Mouse (Mus musculus): Measurements from ENCODE around the gene Syde2.
A peak's percentile ranks its signal among the peaks of the same experiment; 100 is the strongest.

The Syde2 gene

DNA sequence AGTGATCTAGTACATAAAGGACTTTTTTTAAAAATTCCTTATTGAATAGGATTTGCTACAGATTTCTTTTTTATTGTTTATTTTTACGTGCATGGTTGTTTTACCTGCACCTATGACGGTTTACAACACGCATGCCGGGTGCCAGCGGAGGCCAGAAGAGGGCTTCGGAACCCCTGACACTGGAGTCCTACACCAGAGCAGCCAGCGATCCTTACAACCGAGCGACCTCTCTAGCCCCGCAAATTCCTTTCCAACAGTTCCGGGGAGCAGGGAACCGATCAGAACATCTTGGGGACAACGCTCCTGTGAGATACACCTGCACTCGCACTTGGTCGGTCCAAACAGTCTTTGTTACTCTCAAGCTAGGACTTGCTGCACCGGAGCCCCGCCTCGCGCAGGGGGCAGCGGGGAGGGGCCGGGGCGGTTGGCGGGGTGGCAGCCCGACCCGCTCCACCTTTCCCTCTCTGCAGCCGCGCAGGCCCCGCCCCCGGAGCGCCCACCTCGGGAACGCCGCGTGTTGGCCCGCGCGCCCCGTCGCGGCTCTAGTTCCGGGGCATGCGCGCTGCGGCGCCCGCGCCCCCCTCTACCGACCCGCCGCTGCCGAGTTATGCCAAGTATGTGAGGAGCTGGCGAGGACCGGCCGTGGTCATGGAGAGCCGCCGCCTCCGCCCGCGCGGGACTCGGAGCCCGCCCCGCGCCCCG, at the start of gene Syde2:
Gene Syde2 (plus strand): TSS at position 603 of the 702 bp plus-strand sequence.
- peaks cover 51% of the 10 kb centered on the region for H3K27me3 ChIP-seq (ENCODE audit: insufficient read depth, low read length)
- no peaks in the 10 kb centered on the region for H3K36me3 ChIP-seq (ENCODE audit: insufficient read depth, low read length)
- H3K4me1 ChIP-seq (replicated peaks; ENCODE audit: low read depth, low read length), result peaks cover 25% of the 10 kb centered on the region
- peak within 1 kb of the TSS; percentile 82 for H3K4me3 ChIP-seq (replicated peaks; ENCODE audit: low read length)
- no peaks in the 10 kb centered on the region for H3K9me3 ChIP-seq (ENCODE audit: low read length)
- TF ChIP-seq NANOG (IDR thresholded peaks at IDR 0.05; ENCODE audit: borderline replicate concordance, low read length) (no peak), CTCF (conservative IDR thresholded peaks at IDR 0.05; ENCODE audit: low read length) (no peak), POU5F1 (IDR thresholded peaks at IDR 0.05; ENCODE audit: borderline replicate concordance, low read length) (no peak)

DNA sequence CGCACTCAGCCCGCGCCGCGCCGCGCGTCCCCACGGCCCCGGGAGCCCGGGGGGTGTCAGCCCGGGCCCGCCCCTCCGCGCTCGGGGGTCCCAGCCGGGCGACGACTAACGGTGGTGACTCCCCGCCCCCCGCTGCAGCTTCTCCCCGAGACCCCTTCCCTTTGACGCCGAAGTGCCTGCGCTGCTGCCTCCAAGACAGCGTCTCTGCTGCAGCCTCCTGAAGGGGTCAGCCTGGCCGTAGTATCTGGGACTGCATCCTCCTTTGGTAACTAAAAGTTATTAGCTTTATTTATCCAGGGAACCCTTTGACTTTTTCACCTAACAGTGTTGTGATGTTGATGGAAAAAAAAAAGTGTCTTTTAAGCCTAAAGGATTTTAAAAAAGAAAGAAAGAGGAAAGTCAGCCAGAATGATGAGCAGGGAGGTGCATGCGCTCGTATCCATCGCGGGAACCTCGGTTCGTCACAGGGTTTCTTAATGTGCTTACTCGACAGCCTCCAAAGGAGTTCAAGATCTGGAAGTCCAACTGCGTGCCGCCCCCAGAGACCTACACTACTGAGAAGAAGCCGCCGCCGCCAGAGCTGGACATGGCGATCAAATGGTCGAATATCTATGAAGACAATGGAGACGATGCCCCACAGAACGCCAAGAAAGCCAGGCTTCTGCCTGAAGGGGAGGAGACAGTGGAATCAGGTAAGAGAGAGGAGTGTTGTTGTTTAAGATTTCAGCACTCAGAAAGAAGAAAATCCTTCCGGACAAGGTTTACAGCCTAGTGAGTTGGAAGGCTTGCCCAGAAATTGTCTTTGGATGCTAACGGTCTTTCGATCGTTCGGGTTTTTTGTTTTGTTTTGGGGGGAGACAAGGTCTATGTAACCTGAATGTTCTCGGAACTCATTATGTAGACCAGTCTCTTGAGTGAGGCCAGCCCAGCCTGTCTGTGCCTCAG, 49.0 kb upstream of the Syde2 start:
- Histone ChIP-seq H3K36me3 (ENCODE audit: insufficient read depth, low read length) (peaks cover 47% of the 10 kb centered on the region), H3K4me1 (replicated peaks; ENCODE audit: low read depth, low read length) (peaks cover 43% of the 10 kb centered on the region), H3K4me3 (replicated peaks; ENCODE audit: low read length) (peak overlapping the region; percentile 99), H3K9me3 (ENCODE audit: low read length) (no peaks in the 10 kb centered on the region), H3K27me3 (ENCODE audit: insufficient read depth, low read length) (no peaks in the 10 kb centered on the region)
- no peak for TF ChIP-seq CTCF (conservative IDR thresholded peaks at IDR 0.05; ENCODE audit: low read length)
- TF ChIP-seq POU5F1 (IDR thresholded peaks at IDR 0.05; ENCODE audit: borderline replicate concordance, low read length), result no peak
- TF ChIP-seq NANOG (IDR thresholded peaks at IDR 0.05; ENCODE audit: borderline replicate concordance, low read length), result no peak

DNA sequence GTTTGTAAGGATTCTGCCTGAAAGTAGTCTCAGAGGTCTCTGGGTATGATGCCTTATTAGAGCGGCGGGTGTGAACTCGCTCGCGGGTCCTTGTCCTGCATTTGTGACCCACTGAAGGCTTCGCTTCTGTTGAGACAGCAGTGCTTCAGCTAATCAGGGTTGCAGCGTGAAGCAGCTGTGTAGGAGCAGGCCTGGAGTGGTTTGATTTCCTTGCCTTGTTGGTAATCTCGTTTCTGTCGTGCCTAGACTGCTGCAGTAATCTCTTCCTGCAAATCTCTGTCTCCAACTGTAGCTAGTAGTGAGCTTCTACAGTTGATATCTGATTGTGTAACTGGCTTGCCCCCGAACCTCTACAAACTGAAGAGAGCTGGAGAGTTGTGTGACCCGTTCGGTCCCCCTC, 48.3 kb upstream of the Syde2 start:
- H3K9me3 ChIP-seq (ENCODE audit: low read length), result no peaks in the 10 kb centered on the region
- peaks cover 41% of the 10 kb centered on the region for H3K4me1 ChIP-seq (replicated peaks; ENCODE audit: low read depth, low read length)
- H3K4me3 ChIP-seq (replicated peaks; ENCODE audit: low read length), result peak overlapping the region; percentile 99
- TF ChIP-seq NANOG (IDR thresholded peaks at IDR 0.05; ENCODE audit: borderline replicate concordance, low read length) (no peak), POU5F1 (IDR thresholded peaks at IDR 0.05; ENCODE audit: borderline replicate concordance, low read length) (no peak), CTCF (conservative IDR thresholded peaks at IDR 0.05; ENCODE audit: low read length) (no peak)
- H3K27me3 ChIP-seq (ENCODE audit: insufficient read depth, low read length), result no peaks in the 10 kb centered on the region
- H3K36me3 ChIP-seq (ENCODE audit: insufficient read depth, low read length), result peaks cover 51% of the 10 kb centered on the region

DNA sequence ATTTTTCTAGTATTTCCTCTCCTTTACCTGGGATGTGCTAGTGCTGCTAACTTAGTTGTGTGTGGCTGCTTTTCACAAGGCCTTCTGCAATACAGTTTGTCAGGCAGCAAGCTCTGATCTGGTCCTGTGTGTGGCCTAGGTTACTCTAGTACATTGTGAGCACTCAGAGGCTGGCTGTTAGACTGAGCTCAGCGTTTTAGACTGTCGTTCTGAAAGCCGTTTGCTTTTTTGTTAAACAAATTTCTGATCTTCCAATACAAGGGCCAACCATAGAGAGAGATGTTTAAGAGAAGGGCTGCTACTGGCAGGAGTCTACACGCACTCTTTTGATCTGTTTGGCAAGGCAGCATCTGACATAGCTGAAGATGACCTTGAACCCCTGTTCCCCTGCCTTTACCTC, 47.7 kb upstream of the Syde2 start:
- H3K9me3 ChIP-seq (ENCODE audit: low read length), result no peaks in the 10 kb centered on the region
- H3K4me3 ChIP-seq (replicated peaks; ENCODE audit: low read length), result no peak overlapping the region; the same call in 1 of the 2 replicates
- peaks cover 36% of the 10 kb centered on the region for H3K4me1 ChIP-seq (replicated peaks; ENCODE audit: low read depth, low read length)
- H3K36me3 ChIP-seq (ENCODE audit: insufficient read depth, low read length), result peaks cover 57% of the 10 kb centered on the region
- H3K27me3 ChIP-seq (ENCODE audit: insufficient read depth, low read length), result no peaks in the 10 kb centered on the region
- TF ChIP-seq NANOG (IDR thresholded peaks at IDR 0.05; ENCODE audit: borderline replicate concordance, low read length), result peak; percentile 63; the same call in 1 of the 2 replicates
- TF ChIP-seq POU5F1 (IDR thresholded peaks at IDR 0.05; ENCODE audit: borderline replicate concordance, low read length), result no peak

DNA sequence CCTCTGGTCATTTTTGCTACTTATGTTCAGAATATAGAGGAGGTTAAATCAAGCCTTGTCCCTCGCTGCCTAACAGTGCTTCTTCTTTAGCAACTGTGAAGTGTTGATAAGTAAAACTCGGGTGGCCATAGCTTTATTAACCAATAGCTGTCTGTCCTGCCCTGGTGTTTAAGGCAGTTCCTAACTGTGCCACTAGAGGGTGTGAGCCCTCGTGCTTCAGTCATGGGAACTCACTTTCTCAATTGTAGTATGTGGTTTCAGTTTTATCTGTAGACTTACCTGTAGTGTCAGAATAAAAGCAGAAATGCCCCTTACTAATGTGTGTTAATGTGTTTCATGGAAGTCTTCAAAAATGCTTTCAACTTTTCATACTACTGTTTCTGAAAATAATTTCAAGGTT, 45.7 kb upstream of the Syde2 start:
- TF ChIP-seq CTCF (conservative IDR thresholded peaks at IDR 0.05; ENCODE audit: low read length) (peak; percentile 97), POU5F1 (IDR thresholded peaks at IDR 0.05; ENCODE audit: borderline replicate concordance, low read length) (no peak), NANOG (IDR thresholded peaks at IDR 0.05; ENCODE audit: borderline replicate concordance, low read length) (no peak)
- Histone ChIP-seq H3K36me3 (ENCODE audit: insufficient read depth, low read length) (peaks cover 62% of the 10 kb centered on the region), H3K4me3 (replicated peaks; ENCODE audit: low read length) (no peak overlapping the region), H3K4me1 (replicated peaks; ENCODE audit: low read depth, low read length) (peaks cover 41% of the 10 kb centered on the region), H3K27me3 (ENCODE audit: insufficient read depth, low read length) (no peaks in the 10 kb centered on the region), H3K9me3 (ENCODE audit: low read length) (no peaks in the 10 kb centered on the region)

DNA sequence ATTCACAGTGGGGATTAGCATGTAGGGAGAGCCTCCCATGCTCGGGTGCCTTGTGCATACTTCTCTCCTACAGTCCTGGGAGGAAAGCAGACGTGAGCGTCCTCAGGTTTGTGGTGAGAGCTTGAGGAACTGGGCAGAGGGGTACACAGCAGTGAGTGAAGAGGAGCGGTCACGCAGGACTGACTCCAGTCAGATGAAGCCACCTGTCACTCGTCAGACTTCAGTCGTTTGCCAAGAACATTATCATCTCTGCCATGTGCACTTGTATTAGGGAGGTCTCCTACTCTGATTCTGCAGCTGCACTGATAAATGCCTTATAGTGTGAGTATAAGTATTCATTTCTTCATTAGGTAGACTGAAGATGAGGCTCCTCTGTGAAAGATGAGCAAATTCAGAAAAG, 43.3 kb upstream of the Syde2 start:
- Histone ChIP-seq H3K9me3 (ENCODE audit: low read length) (no peaks in the 10 kb centered on the region), H3K27me3 (ENCODE audit: insufficient read depth, low read length) (no peaks in the 10 kb centered on the region), H3K4me1 (replicated peaks; ENCODE audit: low read depth, low read length) (peaks cover 28% of the 10 kb centered on the region), H3K4me3 (replicated peaks; ENCODE audit: low read length) (no peak overlapping the region), H3K36me3 (ENCODE audit: insufficient read depth, low read length) (peaks cover 56% of the 10 kb centered on the region)
- no peak for TF ChIP-seq CTCF (conservative IDR thresholded peaks at IDR 0.05; ENCODE audit: low read length)
- no peak for TF ChIP-seq POU5F1 (IDR thresholded peaks at IDR 0.05; ENCODE audit: borderline replicate concordance, low read length)
- no peak for TF ChIP-seq NANOG (IDR thresholded peaks at IDR 0.05; ENCODE audit: borderline replicate concordance, low read length)

DNA sequence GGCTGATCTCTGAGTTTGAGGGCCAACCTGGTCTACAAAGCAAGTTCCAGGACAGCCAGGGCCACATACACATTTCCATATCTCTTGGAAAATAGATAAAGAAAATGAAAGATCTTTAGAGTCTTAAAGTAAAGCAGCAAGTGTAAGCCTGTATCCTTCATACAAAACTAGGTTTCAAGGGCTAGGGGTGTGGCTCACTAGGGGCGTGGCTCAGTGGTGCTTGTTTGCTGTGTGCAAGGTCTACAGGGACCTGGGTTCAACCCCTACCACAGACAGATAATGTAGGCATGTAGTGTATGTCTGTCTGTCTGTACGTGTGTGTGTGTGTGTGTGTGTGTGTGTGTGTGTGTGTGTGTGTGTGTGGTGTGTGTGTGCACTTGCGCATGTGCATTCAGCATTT, 41.8 kb upstream of the Syde2 start:
- peaks cover 42% of the 10 kb centered on the region for H3K36me3 ChIP-seq (ENCODE audit: insufficient read depth, low read length)
- peaks cover 23% of the 10 kb centered on the region for H3K4me1 ChIP-seq (replicated peaks; ENCODE audit: low read depth, low read length)
- H3K9me3 ChIP-seq (ENCODE audit: low read length), result no peaks in the 10 kb centered on the region
- H3K27me3 ChIP-seq (ENCODE audit: insufficient read depth, low read length), result peaks cover 11% of the 10 kb centered on the region
- no peak for TF ChIP-seq CTCF (conservative IDR thresholded peaks at IDR 0.05; ENCODE audit: low read length)
- no peak for TF ChIP-seq POU5F1 (IDR thresholded peaks at IDR 0.05; ENCODE audit: borderline replicate concordance, low read length)
- TF ChIP-seq NANOG (IDR thresholded peaks at IDR 0.05; ENCODE audit: borderline replicate concordance, low read length), result no peak
- no peak overlapping the region for H3K4me3 ChIP-seq (replicated peaks; ENCODE audit: low read length)

DNA sequence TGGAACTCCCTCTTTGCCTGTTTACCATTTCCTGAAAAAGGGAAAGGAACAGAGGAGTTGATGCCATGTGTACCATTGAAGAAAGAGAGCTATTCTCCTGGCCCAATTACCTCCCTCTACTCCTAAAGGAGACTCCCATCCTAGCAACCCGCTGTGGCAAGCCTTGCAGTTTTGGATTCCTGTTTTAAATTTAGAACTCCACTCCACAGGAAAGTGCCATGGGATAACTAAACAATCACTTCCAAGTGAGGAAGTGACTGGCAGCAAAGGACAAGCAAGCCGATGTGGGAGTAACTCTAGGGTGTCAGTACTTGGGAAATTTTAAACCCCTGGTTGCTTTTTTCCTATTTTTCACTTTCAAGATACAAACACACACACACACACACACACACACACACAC, 41.0 kb upstream of the Syde2 start:
- Histone ChIP-seq H3K4me1 (replicated peaks; ENCODE audit: low read depth, low read length) (peaks cover 16% of the 10 kb centered on the region), H3K27me3 (ENCODE audit: insufficient read depth, low read length) (peaks cover 15% of the 10 kb centered on the region), H3K4me3 (replicated peaks; ENCODE audit: low read length) (no peak overlapping the region), H3K9me3 (ENCODE audit: low read length) (no peaks in the 10 kb centered on the region), H3K36me3 (ENCODE audit: insufficient read depth, low read length) (peaks cover 35% of the 10 kb centered on the region)
- no peak for TF ChIP-seq POU5F1 (IDR thresholded peaks at IDR 0.05; ENCODE audit: borderline replicate concordance, low read length)
- no peak for TF ChIP-seq CTCF (conservative IDR thresholded peaks at IDR 0.05; ENCODE audit: low read length)
- no peak for TF ChIP-seq NANOG (IDR thresholded peaks at IDR 0.05; ENCODE audit: borderline replicate concordance, low read length)
